Mouse (Mus musculus): ENCODE measurements around the gene Ascl2.

Gene Ascl2

GRCm38 (mm10) chr7:142968809-142969511, at the start of gene Ascl2:
Gene Ascl2, minus strand, starts transcription at chr7:142969264.
- DNase-seq: peak; percentile 91

DNA sequence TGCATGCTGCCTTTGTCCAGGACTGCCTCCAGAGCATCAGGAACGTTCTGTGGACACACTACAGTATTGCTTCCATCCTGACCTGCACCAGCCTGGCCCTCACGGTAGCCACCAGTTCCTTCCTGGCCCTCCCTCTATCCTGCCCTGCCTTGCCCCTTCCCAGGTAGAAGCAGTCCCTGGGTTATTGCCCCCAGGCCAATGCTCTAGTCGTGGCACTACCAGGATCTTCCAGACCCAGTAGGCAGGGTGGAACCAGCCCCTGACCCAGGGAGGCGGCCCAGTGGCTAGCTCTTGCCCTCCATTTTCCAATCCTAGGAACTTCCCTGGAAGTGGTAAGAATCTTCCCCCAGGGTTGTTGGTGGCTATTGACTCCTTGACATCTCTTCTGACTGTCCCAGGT, 48.1 kb upstream of the Ascl2 start:
- DNase-seq: peak; percentile 91

GRCm38 (mm10) chr7:143016424-143017142, 47.5 kb upstream of the Ascl2 start:
- DNase-seq: peak; percentile 95

DNA sequence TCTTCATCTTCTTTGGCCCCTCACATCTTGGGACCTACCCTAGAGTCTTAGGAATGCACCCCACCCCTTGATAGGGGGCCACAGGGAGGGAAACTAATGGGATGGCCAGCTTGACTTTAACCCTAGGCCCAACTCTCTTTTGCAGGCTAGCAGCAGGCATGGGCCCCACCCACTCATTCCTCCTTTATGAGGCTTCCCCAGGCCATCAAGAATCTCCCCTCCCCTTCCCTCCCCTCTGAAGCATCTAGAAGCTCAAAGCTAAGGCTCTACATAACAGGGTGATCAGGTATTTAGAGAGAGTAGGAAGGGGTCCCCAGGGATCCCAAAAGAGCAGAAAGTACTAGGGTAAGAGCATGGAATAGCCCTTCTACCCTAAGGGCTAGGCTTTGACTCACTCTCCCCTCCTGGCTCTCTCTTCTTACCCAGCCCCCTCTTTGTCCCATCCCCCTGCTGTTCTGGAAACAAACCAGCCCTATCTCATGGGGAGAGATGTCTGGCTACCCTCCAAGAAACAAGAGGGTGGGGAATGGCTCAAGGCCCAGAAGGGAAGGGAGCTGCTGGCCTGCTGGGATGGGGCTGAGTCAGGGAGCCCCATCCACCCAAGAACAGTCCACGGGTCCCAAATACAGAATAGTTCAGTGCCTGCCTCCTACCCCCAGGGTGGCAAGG, 46.8 kb upstream of the Ascl2 start:
- peak; percentile 99 for DNase-seq

GRCm38 (mm10) chr7:143014862-143015659, 46.0 kb upstream of the Ascl2 start:
- DNase-seq: peak; percentile 96

- DNase-seq: peak; percentile 99
These were observed 44.5 kb upstream of the Ascl2 start for GRCm38 (mm10) chr7:143013420-143014178.

DNA sequence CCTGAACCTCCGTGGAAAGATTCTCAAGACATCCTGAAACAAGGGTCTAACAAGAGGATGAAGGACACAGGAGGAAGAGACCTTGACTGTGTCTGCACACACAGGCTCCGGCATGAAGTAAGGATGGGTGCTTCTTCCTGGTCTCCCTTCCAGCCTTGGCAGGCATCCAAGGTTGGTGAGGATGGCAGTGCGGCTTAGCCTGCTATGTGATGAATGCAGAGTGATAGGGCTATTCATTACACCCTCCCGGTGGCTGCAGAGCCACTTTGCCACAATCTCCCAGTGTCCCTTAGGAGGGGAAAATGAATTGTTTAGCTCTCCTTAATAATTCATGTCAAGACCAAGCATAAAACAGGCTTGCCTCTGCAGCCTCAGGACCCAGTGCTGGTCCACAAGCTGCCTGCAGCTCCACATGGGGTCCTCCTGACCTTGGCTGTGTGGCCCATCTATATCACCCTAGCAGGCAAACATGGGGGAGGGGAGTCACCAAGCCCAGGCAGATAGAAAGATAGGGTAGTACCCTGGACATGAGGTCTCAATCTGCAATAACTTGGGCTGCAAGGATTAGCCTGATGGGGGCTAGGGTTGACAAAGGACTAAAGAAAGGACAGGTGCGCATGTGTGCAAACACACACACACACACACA, 43.3 kb upstream of the Ascl2 start:
- no peak for DNase-seq

GRCm38 (mm10) chr7:143011226-143011625, 42.2 kb upstream of the Ascl2 start:
- DNase-seq: no peak

GRCm38 (mm10) chr7:143009996-143010395, 40.9 kb upstream of the Ascl2 start:
- no peak for DNase-seq

DNA sequence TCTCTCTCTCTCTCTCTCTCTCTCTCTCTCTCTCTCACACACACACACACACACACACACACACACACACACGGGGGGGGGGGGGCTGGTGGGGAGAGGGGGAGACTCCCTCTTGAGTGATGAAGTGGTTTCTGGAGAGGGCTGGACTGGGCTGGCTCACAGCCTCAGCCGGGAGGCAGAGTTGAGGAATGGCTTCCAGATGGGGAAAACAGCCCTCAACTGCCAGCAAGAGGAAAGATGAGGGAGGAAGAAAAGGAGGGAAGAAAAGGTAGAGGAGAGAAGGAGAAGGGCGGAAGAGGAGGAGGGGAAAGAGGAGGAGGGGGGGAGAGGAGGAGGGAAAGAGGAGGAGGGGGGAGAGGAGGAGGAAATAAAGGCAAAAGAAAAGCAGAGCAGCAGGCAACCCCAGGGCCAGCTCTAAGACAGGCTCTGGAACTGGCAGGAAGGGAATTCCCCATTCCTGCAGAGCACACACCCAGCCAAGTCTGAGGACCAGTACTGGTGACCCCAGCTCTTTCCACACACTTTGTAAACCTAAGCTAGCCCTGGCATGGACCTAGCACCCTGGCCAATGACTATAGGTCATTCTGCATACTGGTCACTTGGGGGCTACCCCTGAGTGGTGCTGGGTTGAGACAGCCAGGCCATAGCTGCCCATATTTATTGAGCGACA, 40.1 kb upstream of the Ascl2 start:
- DNase-seq: peak; percentile 97

DNA sequence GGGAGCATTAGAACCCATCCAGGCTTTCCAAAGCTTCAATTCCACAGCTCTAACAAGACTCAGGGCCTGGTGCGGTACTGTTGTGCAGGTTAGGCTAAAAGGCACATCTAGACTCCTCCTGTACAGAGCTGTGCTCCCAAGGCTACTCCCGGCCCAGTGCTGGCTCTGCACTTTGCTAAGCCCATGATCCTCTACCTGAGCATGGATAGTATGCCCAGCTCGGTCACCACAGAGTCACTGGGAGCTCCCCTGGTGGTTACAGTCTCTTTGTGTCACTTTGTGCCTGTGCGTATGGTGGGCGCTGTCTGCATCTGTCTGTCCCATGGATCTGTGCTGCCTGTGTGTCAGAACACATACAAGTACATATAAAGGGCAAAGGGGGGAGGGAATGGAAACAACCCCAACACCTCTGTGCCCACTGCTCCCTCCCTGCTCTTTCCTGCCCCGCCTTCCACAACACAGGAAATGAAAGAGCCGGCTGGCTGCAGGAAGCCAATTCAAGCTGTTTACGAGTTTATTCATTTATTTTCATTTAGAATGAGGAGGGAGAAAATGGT, 39.4 kb upstream of the Ascl2 start:
- DNase-seq: peak; percentile 98

DNA sequence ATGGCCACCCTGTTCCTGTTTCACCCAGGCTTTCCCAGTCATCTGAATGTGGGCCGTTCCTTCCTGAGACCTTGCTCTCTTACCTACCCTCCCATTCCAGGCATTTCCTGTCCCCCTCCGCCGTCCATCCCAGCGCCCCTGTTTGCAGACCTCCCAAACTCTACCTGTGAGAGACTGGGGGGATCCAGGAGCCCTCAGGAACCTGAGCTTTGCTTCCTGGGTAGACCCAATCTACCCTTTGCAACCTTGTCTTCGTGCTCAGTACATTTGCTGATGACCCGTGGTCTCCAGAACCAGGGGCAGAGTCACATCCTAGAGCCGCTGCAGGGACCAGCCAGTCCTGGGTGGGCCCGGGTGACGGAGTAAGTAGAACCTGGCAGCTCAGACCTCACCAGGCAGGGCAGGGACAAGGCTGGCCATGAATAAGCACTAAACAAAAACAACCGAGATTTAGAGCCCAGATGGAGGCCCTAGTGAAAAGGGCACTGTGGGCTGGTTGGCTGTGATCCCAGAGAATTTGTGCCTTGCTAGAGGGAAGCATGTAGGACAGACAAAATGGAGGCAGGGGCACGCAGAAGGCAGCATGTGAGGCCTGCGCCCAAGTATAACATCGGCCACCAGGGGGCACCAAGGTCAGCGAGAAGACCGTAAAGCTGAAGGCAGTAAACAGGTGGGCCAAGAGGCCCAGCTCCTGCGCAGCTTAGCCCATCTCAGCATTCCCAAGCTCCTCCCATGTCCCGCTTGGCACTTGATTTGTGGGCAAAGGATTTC, 38.7 kb upstream of the Ascl2 start:
- peak; percentile 99 for DNase-seq

GRCm38 (mm10) chr7:143006756-143007598, 37.9 kb upstream of the Ascl2 start:
- peak; percentile 91 for DNase-seq

- peak; percentile 90 for DNase-seq
These were observed 37.2 kb upstream of the Ascl2 start for GRCm38 (mm10) chr7:143006097-143006755.

GRCm38 (mm10) chr7:143005344-143006096, 36.5 kb upstream of the Ascl2 start:
- DNase-seq: no peak

DNA sequence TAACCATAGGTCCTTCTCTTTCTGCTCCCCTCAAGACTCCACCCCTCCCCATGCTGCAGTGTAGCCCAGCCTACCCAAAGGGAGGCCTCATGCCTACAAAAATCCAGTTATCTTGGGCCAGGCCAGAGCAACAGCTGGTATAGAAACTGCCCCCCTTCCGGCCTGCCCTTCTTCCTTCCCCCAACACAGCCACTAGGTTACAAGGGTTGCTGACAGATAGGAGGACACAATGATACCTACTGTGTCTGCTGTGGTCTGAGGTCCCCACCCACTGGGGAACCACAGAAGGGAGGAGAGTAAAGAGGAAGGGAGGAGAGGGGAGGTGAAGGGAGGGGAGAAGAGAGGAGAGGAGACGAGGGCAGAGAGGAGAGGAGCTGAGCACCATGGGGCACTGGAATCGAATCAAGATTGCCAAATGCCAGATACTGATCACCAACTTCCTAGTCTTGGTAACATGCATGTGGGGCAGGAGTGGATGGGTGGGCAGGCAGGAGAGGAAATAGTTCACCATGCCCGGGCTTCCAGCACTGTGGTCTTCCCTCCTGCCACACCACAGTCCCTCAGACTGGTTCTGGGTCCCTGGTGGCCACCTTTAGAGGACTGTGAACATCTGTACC, 35.8 kb upstream of the Ascl2 start, which contains the start of gene Tspan32:
Gene Tspan32, plus strand, starts transcription at position 320 of the 617 bp plus-strand sequence.
- DNase-seq: no peak

DNA sequence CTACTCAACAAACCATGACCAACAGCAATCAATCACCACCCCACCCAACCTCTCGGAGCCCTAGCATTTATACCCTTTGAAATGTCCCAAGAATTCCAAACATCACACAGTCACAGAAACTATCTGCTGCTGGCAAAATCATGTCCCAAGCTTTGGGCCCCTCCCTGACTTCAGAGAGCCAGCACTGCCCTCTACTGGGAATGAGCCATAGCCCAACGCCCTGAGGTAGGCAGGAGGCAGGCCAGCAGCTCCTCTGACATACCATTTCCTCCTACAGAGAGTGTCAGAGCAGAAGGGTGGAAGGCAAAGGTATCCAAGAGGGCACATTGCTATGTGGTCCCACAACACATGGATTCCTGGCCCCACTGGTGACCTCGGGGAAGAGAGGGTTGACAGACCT, 33.6 kb upstream of the Ascl2 start:
- no peak for DNase-seq
